Mouse (Mus musculus) hindbrain, embryonic 16.5 days (tissue): Measurements from ENCODE around the gene Fnip2. TPM values are rescaled to one million over a fixed set of nuclear protein-coding genes. Genes with fewer than 3 reads are reported as not detected.

Source experiments
- ATAC-seq: fragments of 200-750 bp; cut with Nextera tagmentation; 2 replicates; pipeline ENCODE4 v1.8.0; 2017; ENCODE audit warnings: moderate TSS enrichment, moderate library complexity
- H3K27ac ChIP-seq: fragments of 300-500 bp; sonication (generic); 2 replicates; pipeline ENCODE4 v1.5.1; 2014; ENCODE audit warnings: low read depth, mild to moderate bottlenecking, control low read depth, low read length, moderate library complexity
- H3K27me3 ChIP-seq: fragments of 300-500 bp; sonication (generic); replicated peaks from 2 replicates; pipeline ENCODE4 v1.6.1; 2014; ENCODE audit warnings: low read length; ENCODE audit not compliant: control insufficient read depth, insufficient read depth
- H3K36me3 ChIP-seq: fragments of 300-500 bp; sonication (generic); 2 replicates; pipeline ENCODE4 v1.6.1; 2014; ENCODE audit warnings: mild to moderate bottlenecking, low read length, moderate library complexity, mixed read lengths; ENCODE audit not compliant: control insufficient read depth, insufficient read depth
- H3K4me1 ChIP-seq: fragments of 300-500 bp; sonication (generic); 2 replicates; pipeline ENCODE4 v1.6.1; 2014; ENCODE audit warnings: low read depth, low read length; ENCODE audit not compliant: control insufficient read depth, insufficient read depth
- H3K4me2 ChIP-seq: fragments of 300-500 bp; sonication (generic); 2 replicates; pipeline ENCODE4 v1.6.1; 2014; ENCODE audit warnings: mild to moderate bottlenecking, low read length, control low read depth, moderate library complexity
- H3K4me3 ChIP-seq: fragments of 300-500 bp; sonication (generic); 2 replicates; pipeline ENCODE4 v1.5.1; 2014; ENCODE audit warnings: mild to moderate bottlenecking, low read length, control low read depth, moderate library complexity
- H3K9ac ChIP-seq: fragments of 300-500 bp; sonication (generic); 2 replicates; pipeline ENCODE4 v1.6.1; 2014; ENCODE audit warnings: low read depth, mild to moderate bottlenecking, control low read depth, low read length, moderate library complexity
- H3K9me3 ChIP-seq: fragments of 300-500 bp; sonication (generic); 2 replicates; pipeline ENCODE4 v1.6.1; 2014; ENCODE audit warnings: mild to moderate bottlenecking, low read length, moderate library complexity; ENCODE audit not compliant: control insufficient read depth
- WGBS: fragments of 180-500 bp; shearing (Covaris S2); extraction: QIAGEN DNeasy Blood & Tissue Kit; methylation state at CpG from one replicate; pipeline ENCODE4 v1.1.7; 2014; 5-methylcytosine and 5-hydroxymethylcytosine counted together
- polyA plus RNA-seq: library from polyadenylated mRNA; unstranded; fragments of >200 nt; fragmentation: Nextera tagmentation; extraction: Ambion mirVana; gene quantifications from 2 replicates; pipeline ENCODE4 v1.2.1, GENCODE M21; 2015

Gene Fnip2
- polyA plus RNA-seq = 4.5 and 5.5 TPM in 2 replicates

DNA sequence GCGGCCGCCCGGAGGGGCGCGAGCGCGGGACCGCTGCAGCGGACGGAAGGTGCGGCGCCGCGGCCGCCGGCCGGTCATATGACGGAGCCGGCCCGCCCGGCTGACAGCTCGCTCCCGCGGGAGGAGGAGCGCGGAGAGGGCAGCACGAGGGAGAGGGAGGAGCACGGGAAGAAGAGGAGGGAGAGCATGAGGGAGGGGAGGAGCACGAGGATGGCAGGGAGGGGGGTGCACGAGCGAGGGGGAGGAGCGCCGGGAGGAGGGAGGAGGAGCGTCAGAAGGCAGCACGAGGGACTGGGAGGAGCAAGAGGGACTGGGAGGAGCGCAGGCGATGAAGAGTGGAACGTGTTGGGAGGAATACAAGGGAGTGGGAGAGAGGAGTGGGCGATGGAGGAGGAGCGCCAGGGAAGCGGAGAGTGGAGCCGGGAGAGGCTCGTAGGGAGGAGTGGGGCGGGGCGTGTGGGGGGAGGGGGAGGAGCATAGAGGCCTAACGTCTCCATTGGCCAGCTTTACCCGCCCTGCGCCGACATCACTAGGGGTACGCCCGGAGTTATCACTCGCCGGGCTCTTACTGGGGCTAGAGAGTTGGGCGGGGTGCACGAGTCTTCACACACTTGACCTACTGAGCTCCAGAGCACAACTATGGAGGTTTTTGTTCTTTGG is at the start of gene Fnip2:
Fnip2 (minus strand) TSS at position 94 of the 660 bp plus-strand sequence.
- Histone ChIP-seq H3K4me2 (peak within 1 kb of the TSS; percentile 95), H3K27me3 (no peaks in the 10 kb centered on the region), H3K4me3 (peak within 1 kb of the TSS; percentile 84), H3K27ac (peak within 1 kb of the TSS; percentile 82), H3K9me3 (no peaks in the 10 kb centered on the region), H3K9ac (peak within 1 kb of the TSS; percentile 86), H3K4me1 (peaks cover 4% of the 10 kb centered on the region), H3K36me3 (no peaks in the 10 kb centered on the region)
- peak; percentile 97 for ATAC-seq
- WGBS = under 1% methylated on average over 54 of the region's 55 CpGs

DNA sequence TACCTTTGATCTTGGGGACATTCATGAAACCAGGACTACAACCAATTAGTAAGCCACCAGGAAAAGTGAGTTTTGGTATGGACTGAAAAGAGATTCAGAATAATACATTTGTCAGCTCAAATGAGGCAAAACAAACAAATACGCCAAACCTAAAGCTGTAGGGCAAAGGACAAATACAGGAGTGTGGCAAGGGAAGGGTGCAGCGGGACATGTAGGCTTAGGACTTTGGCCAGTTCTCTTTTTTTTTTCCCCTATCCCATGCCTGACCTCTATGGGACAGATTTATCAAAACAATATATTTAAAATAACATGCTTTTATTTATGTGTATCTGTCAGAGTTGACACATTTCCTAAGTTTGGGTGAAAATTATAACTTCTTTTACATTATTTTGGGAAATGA is 42.3 kb upstream of the Fnip2 start:
- ATAC-seq = no peak
- Histone ChIP-seq H3K4me2 (no peak overlapping the region), H3K9ac (no peak overlapping the region), H3K36me3 (peaks cover 36% of the 10 kb centered on the region), H3K4me1 (no peaks in the 10 kb centered on the region), H3K4me3 (no peak overlapping the region), H3K27ac (no peak overlapping the region), H3K9me3 (no peaks in the 10 kb centered on the region), H3K27me3 (no peaks in the 10 kb centered on the region)
- 100% methylated on average over 2 of the region's 2 CpGs for WGBS

DNA sequence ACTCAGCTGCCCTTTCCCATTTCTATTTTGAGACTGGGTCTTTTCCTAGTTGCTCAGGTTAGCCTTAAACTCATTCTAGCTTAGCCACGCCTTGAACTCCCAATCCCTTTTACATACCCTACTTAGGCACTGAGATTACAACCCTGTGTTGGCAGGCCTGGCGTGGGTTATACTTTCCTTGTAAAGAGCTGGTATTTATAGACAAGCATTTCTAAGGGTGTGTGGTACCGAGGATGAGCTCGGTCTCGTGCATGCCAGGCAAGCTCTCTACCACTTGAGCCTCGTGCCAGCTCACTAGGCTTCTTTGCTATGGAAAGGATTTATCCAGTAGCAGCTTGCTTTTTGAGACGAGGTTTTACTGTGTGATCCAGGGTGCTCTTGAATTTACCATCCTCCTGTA is 27.9 kb upstream of the Fnip2 start:
- Histone ChIP-seq H3K9me3 (no peaks in the 10 kb centered on the region), H3K4me3 (no peak overlapping the region), H3K36me3 (peaks cover 31% of the 10 kb centered on the region), H3K4me1 (peaks cover 13% of the 10 kb centered on the region), H3K27ac (no peak overlapping the region), H3K9ac (no peak overlapping the region), H3K4me2 (no peak overlapping the region), H3K27me3 (no peaks in the 10 kb centered on the region)
- no peak for ATAC-seq
- WGBS = 97% methylated on average over 7 of the region's 7 CpGs

DNA sequence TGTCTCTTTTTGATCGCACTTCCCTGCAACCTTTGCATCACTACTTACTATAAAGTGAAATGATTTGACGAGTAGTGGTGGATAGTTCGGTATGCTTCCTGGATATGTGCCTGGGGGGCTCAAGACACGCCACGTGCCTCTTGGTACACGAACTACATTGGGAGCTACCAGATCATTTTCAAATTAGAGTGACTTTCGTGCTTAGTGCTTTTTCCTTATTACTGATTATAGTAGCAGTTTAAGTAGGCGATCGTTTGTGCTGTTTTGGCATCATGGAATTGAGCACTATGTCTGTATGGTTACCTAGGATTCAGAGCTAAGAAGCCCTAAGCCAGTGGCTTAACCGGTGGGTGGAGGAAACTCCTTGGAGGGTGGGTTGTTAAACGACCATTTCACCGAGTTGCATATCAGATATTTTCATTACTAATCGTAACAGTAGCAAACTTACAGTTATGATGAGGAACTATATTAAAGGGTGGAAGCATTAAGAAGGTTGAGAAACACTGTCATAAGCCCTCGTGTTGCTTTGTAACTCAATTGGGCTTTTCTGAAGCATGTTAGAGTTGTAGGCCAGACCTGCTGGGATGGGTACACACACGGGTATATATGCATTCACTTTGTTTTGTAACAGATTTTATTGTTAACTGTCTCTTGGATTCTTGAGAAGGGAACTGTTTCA is 24.3 kb upstream of the Fnip2 start:
- peaks cover 16% of the 10 kb centered on the region for H3K36me3 ChIP-seq
- H3K4me1 ChIP-seq = peaks cover 13% of the 10 kb centered on the region
- H3K4me2 ChIP-seq = peak overlapping the region; percentile 83
- H3K4me3 ChIP-seq = peak overlapping the region; percentile 65
- H3K9ac ChIP-seq = peak overlapping the region; percentile 77
- no peaks in the 10 kb centered on the region for H3K27me3 ChIP-seq
- WGBS = 8% methylated on average over 15 of the region's 15 CpGs
- H3K9me3 ChIP-seq = no peaks in the 10 kb centered on the region
- ATAC-seq = 0 out of 2 replicates have a peak, but pooled peaks have one; percentile 1
- peak overlapping the region; percentile 74 for H3K27ac ChIP-seq

DNA sequence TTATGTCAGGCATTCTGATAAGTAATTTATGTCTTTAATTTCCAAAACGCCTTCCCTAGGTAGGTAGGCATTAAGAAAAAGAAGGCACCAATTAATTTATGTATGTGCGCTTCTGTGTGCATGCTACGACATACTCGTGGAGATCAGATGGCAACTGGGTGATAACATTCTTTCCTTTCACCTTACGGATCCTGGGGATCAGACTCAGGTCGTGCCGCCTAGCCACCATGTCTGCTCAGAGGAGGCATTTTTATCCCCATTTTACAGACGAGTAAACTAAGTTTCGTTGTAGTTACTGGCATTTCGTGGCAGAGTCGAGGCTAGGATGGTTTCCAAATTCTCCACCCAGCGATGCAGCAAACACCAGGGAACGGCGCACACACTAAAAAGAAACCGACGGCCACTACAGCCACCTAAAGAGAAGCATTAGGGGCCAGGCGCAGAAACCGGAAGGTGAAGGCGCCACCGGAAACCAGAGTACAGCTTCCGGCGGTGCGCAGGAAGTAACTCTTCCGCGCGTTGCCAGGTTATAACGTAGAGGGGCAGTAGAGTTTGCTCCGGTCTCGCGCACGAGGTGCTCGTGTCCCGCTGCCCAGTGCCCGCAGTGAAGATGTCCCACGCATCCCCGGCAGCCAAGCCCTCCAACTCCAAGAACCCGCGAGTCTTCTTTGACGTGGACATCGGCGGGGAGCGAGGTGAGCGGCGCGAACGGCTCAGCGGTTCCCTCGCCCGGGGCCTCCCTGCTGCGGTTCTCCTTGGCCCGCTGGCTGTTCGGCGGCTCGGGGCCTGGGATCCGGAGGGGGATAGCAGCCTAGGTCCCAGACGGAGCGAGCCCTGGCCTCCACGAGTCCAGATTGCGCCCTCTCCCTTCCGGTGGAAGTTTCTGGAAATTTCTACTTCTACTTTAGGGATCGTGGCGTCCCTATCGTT is 23.5 kb upstream of the Fnip2 start, which contains the start of gene Ppid:
Ppid (plus strand) TSS at position 480 of the 930 bp plus-strand sequence.
- Histone ChIP-seq H3K27ac (peak within 1 kb of the TSS; percentile 74), H3K4me2 (peak within 1 kb of the TSS; percentile 83), H3K9me3 (no peaks in the 10 kb centered on the region), H3K4me3 (peak within 1 kb of the TSS; percentile 65), H3K4me1 (peaks cover 13% of the 10 kb centered on the region), H3K36me3 (peaks cover 13% of the 10 kb centered on the region), H3K9ac (peak within 1 kb of the TSS; percentile 77), H3K27me3 (no peaks in the 10 kb centered on the region)
- WGBS = 3% methylated on average over 63 of the region's 63 CpGs
- ATAC-seq = peak; percentile 92

DNA sequence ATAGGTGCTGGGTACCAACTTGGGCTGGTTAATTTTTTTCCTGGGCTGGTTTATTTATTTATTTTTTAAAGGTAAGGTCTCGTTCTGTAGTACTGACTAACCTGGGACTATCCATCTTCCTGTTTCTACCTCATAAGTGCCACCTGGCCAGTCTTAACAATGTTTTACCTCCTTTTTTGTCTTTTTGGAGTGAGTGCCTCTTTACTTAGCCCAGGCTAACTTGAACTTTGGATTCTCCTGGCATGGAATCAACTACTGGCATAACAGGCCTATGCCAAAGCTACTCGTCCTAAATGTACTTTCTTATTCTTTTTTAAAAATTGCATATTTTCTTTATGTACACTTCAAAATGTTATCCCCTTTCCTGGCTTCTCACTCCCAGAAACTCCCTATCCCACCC is 22.1 kb upstream of the Fnip2 start:
- no peak for ATAC-seq
- Histone ChIP-seq H3K36me3 (0 out of 2 replicates have a peak, but pooled peaks cover 4% of the 10 kb centered on the region), H3K4me1 (peaks cover 13% of the 10 kb centered on the region), H3K4me3 (no peak overlapping the region), H3K9ac (no peak overlapping the region), H3K27me3 (no peaks in the 10 kb centered on the region), H3K27ac (no peak overlapping the region), H3K9me3 (no peaks in the 10 kb centered on the region), H3K4me2 (no peak overlapping the region)
- WGBS = 85% methylated on average over 2 of the region's 2 CpGs

DNA sequence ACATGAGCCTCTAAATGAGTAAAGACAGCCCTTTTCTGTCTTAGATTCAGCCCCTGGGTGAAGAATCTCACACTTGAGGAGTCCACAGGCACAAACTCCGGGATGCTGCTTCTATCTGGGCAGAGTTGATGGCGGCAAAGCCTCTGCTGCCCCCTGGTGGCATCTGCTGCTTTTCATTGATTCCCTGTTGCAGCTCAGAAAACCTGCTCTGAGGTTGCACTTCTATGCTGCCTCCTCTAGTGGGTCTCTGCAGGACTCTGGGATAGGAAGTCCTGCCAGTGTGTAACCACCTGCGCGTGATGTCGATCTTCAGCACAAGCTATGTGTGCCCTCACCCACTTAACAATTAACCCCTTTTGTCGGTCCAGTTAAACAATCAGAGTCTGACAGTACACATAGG is 19.2 kb upstream of the Fnip2 start:
- Histone ChIP-seq H3K27ac (no peak overlapping the region), H3K4me3 (no peak overlapping the region), H3K4me1 (peaks cover 3% of the 10 kb centered on the region), H3K4me2 (peak overlapping the region; percentile 7; the same call in 1 of the 2 replicates), H3K36me3 (no peaks in the 10 kb centered on the region), H3K9ac (no peak overlapping the region), H3K27me3 (no peaks in the 10 kb centered on the region), H3K9me3 (no peaks in the 10 kb centered on the region)
- ATAC-seq = peak; percentile 79
- 5% methylated on average over 6 of the region's 6 CpGs for WGBS

DNA sequence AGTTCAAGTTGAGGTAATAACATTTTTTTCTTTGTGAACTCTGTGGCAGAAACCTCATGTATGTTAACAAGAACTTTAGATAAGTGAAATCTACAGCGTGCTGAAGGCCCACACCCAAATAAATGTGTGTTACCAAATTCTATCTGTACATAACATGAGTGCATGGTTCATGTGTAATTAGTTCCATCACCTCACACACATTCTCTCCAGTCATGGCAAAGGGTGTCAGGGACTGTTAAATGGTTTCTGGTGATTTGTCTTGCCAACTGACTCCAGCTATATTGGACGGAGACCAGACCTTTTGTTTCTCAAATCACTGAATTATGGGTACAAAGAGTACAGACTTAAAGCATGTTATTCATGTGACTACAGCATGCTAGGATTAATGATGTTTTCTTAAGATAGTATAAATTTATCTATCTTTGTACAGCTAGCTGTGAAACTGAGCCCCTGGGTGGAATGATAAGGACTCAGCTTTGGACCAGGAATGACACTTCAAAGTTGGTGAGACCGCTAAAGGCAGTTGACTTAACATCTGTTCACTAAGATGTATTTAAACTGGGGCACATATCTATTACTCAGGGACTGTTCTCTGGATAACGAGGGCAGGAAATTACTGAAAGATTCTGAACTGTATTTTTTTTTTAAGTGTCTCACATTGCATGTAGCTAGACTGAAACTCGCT is 12.4 kb upstream of the Fnip2 start:
- Histone ChIP-seq H3K27ac (no peak overlapping the region), H3K4me3 (no peak overlapping the region)
- no peak for ATAC-seq

More for the DNA sequence above, 12.4 kb upstream of the Fnip2 start:
- H3K27me3 ChIP-seq = no peaks in the 10 kb centered on the region
- H3K36me3 ChIP-seq = no peaks in the 10 kb centered on the region
- WGBS = 82% methylated on average over 5 of the region's 5 CpGs
- peaks cover 4% of the 10 kb centered on the region for H3K4me1 ChIP-seq
- H3K9ac ChIP-seq = no peak overlapping the region
- H3K9me3 ChIP-seq = no peaks in the 10 kb centered on the region
- H3K4me2 ChIP-seq = no peak overlapping the region
